Mouse (Mus musculus) macrophage (primary cell): ENCODE results near the gene Pgap2. TPM values are rescaled to one million over a fixed set of nuclear protein-coding genes. Genes with fewer than 3 reads are reported as not detected.
A peak's percentile ranks its signal among the peaks of the same experiment; 100 is the strongest.

ENCODE experiments used
- H3K27ac ChIP-seq: fragments of 350-480 bp; formaldehyde crosslinking; 2 replicates; pipeline ENCODE4 v1.9.0; 2021
- H3K36me3 ChIP-seq: fragments of 350-480 bp; formaldehyde crosslinking; 2 replicates; pipeline ENCODE4 v1.9.0; 2021; ENCODE audit errors: inconsistent target
- H3K4me3 ChIP-seq: fragments of 350-480 bp; formaldehyde crosslinking; 2 replicates; pipeline ENCODE4 v1.9.0; 2021; ENCODE audit errors: inconsistent target
- H3K79me2 ChIP-seq: fragments of 350-480 bp; formaldehyde crosslinking; 2 replicates; pipeline ENCODE4 v1.9.0; 2021; ENCODE audit errors: inconsistent target
- WGBS: methylation state at CpG from one replicate; pipeline ENCODE4 v1.1.7; 2026; ENCODE audit warnings: inconsistent platforms; ENCODE audit not compliant: missing documents; 5-methylcytosine and 5-hydroxymethylcytosine counted together
- polyA plus RNA-seq: library from polyadenylated mRNA; stranded (reverse); fragments of 250-400 nt; gene quantifications from 3 replicates; pipeline ENCODE4 v1.2.4, GENCODE M21; 2018; ENCODE audit warnings: inconsistent platforms
- total RNA-seq, 78 experiments: library from RNA; depleted of rRNA; stranded (reverse); fragments of 250-400 nt; gene quantifications; 1 replicate in 9 of 78; 2 replicates in 24 of 78; 3 replicates in 43 of 78; 4 replicates in 2 of 78; pipeline ENCODE4 v1.2.4; 2018; ENCODE audit warnings: inconsistent platforms in 56 of 78

The Pgap2 gene
- total RNA-seq (2018; cell fraction: chromatin; rRNA removed) = 100 to 1,000 TPM in 12 of 26 experiments, 10 to 100 TPM in 14; 35.0 to 252 (median 88.7) TPM
- 100 to 1,000 TPM in 13 of 26 experiments, 10 to 100 TPM in 13; 48.3 to 295 (median 135) TPM for total RNA-seq (2018; cell fraction: cytosol; rRNA removed)
- total RNA-seq (2018; cell fraction: nucleus; rRNA removed) = 100 to 1,000 TPM in 15 of 26 experiments, 10 to 100 TPM in 11; 32.0 to 256 (median 136) TPM
- polyA plus RNA-seq = 35.9 to 98.6 TPM (median 72.6 TPM) in 3 replicates

DNA sequence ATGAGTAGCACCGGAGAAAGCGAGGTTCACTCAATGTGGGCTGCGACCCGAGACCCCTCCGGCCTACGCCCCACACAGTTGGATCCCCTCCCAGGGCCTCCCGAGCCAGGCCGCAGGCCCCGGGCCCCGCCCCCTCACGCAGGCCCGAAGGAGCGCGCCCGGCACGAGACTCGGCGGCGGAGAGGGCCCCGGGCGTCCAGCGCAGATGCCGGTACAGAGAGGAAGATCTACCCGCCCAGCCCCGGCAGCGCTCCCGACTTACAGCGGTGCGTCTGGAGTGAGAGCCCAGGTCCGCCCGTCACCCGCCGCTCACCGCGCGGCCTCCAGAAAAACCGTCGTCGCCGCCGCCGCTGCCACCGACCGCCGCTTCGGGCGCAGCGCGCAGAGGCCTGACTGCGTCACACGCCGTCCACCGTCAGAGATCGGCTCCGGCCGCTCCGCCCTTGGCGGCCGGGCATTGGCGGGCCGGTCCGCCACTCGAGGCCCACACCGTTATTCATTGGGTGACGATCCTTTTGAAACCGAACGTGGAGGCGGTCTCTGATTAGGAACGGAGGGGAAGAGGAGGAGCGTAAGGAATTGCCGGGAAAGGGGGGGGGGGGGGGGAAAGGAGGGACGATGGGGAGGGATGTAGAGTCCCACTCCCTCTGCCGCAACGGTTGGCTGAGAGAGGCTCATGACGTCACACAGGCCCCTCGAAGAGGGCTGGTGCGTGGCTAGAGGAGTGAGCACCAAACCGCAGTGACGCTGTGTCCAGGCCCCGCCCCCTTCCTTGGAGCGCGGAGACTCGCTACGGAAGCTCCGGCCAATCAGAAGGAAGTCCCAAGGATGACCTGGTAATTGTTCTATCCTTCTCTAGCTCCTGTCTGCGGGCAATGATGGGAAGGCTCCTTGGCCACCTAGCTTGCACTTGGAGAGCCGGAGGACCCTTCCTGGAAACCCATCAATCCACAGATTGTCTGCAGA lies at the start of gene Pgap2, which contains the start of gene Nup98:
Pgap2 (plus strand) TSS at position 453 of the 966 bp plus-strand sequence.
Nup98 (minus strand) TSS at position 421 of the 966 bp plus-strand sequence.
- Histone ChIP-seq H3K36me3 (no peaks in the 10 kb centered on the region), H3K79me2 (peaks cover 46% of the 10 kb centered on the region), H3K27ac (peak within 1 kb of the TSS; percentile 61), H3K4me3 (peak within 1 kb of the TSS; percentile 78)
- WGBS = under 1% methylated on average over 71 of the region's 87 CpGs

DNA sequence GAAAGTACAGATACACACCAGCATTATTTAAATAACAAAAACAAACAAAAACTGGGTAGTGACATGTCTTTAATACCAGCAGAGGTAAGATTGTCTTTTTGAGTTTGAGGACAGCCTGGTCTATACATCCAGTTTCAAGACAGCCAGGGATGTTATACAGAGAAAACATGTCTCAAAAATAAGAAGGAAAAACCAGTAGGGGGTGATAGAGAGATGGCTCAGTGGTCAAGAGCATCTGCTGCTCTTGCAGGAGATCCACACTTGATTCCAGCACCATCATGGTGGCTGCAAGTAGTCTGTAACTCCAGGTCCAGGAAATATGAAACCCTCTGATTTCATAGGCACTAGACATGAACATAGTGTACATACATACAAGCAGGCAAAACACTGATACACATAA lies 39.7 kb upstream of the Pgap2 start:
- Histone ChIP-seq H3K36me3 (peaks cover 34% of the 10 kb centered on the region), H3K79me2 (no peaks in the 10 kb centered on the region), H3K27ac (no peak overlapping the region), H3K4me3 (no peak overlapping the region)

DNA sequence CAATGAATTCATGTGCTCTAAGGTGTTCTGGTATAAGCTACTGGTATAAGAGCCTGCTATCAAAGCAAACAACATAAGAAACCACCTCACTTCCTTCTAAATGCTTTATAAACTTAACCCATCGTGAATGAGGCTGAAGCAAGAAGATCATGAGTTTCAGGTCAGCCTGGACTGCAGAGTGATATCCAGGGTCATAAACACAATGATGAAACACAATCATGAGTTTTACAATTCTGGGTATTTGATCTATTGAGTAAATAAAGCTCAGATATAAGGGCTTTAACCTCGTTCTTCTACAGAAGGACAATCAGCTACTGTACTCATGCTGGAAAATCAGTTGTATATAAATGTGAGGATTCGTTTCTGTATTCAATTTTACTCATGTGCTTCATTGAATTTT lies 26.2 kb upstream of the Pgap2 start:
- H3K36me3 ChIP-seq = peaks cover 78% of the 10 kb centered on the region
- 91% methylated on average over 3 of the region's 3 CpGs for WGBS

DNA sequence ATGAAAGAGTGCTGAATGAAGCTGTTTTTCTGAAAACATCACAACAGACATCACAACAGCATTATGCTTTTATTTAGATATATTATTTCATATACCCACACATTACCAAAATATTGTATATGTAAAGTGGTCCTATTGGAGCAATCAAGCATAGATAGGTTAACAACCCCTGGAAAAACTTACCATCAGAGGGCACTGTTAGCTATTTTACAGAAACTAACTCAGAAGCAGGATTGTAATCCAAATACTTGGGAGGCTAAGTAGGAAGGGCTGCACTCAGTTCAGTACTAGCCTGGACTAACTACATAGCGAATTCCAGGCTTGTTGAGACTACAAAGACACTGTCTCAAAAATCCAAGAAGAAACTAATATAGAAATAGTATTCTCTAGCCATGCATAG lies 17.7 kb upstream of the Pgap2 start:
- Histone ChIP-seq H3K79me2 (peaks cover 57% of the 10 kb centered on the region), H3K36me3 (peaks cover 46% of the 10 kb centered on the region), H3K27ac (no peak overlapping the region), H3K4me3 (no peak overlapping the region)
- WGBS = 100% methylated on average over 1 of the region's 1 CpGs

More for the DNA sequence above, 26.2 kb upstream of the Pgap2 start:
- no peak overlapping the region for H3K4me3 ChIP-seq
- H3K79me2 ChIP-seq = peaks cover 16% of the 10 kb centered on the region; the same call in 1 of the 2 replicates
- H3K27ac ChIP-seq = no peak overlapping the region

DNA sequence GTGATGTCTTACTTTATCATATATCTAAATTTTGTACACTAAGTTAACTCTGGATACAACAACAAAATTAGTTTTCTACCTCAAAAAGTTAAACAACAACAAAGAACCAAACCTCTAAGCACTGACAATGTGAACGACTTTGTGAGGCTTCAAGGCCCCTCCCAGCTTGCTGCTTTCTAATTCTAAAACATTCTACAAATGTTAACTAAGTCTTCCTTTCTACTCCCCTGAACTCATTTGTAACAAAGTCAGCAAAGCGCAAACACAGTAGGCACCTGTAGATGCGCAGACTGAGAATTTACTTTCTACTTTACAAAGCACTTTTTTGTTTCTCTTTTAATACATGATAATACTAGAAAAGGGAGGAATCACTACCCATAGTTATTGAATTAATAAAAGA lies 9.4 kb upstream of the Pgap2 start:
- WGBS = 76% methylated on average over 3 of the region's 3 CpGs
- H3K36me3 ChIP-seq = no peaks in the 10 kb centered on the region
- H3K79me2 ChIP-seq = peaks cover 100% of the 10 kb centered on the region
- no peak overlapping the region for H3K4me3 ChIP-seq
- no peak overlapping the region for H3K27ac ChIP-seq

DNA sequence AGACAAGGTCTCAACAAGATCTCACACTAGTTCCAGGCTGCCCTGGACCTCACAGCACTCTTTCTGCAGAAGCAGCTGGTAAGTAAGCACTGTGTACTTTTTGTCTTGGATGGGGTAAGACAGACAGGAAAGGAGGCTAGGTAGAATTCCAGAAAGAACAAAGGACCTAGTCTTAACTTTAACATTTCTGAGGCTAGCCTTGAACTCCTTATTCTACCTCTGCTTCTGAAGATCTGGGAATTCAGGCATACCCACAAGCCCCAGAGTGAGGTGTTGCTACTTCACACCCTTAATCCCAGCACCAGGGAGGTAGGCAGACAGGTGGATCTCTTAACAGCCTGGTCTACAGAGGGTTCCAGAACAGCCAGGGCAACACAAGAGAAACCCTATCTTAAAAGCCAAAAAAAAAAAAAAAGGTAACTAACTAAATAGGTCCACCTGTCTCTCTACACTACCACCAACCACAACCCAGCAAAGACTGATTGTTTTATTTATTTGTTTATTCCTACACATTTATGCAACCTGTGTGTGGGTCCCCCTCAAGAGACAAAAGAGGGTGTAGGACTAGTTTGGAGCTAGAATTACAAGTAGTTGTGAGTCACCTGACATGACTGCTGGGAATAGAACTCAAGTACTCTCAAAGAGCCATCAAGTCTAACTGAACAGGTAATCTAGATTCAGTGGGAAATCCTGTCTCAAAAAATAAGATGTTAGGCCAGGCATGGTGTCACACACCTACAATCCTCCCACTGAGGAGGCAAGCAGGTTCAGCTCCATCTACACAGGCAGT lies 8.8 kb upstream of the Pgap2 start:
- peaks cover 100% of the 10 kb centered on the region for H3K79me2 ChIP-seq
- H3K36me3 ChIP-seq = no peaks in the 10 kb centered on the region
- H3K4me3 ChIP-seq = no peak overlapping the region
- no peak overlapping the region for H3K27ac ChIP-seq

DNA sequence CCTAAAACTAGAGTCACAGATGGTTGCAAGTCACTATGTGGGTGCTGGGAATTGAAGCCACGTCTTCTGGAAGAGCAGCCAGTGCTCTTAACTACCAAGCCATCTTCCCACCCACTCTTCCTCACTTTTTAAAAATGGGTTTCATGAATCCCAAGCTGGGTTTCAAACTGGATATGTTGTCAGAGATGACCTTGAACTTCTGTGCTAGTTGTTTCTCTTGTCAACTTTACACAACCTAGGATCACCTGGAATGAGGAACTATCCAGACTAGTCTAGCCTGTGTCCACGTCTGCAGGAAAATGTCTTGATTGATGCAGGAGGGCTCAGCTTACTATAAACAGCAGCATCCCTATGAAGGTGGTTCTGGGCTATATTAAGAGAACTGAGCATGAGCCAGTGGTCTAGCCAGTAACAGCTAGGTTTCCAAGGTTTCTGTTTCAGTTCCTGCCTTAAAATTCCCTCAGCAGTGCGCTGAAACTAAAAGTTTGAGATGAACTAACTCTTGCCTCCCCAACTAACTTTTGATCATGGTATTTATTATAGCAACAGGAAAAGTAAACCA lies 5.6 kb upstream of the Pgap2 start:
- Histone ChIP-seq H3K4me3 (no peak overlapping the region), H3K27ac (no peak overlapping the region), H3K36me3 (no peaks in the 10 kb centered on the region), H3K79me2 (peaks cover 100% of the 10 kb centered on the region)
- 48% methylated on average over 3 of the region's 3 CpGs for WGBS

DNA sequence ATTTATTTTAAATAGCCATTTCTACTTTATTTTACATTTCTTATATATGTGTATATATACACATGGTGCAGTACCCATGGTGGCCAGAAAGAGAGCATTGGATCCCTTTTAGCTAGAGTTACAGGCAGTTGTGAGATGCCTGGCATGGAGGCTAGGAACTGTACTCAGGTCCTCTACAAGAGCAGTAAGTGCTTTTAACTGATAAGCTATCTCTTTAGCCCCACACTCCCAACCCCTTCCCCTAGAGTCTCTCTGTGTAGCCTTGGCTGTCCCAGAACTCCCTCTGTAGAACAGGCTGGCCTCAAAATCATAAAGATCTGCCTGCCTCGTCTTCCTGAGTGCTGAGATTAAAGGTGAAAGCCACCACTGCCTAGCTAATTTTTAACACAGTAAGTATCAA lies 4.4 kb upstream of the Pgap2 start:
- no peak overlapping the region for H3K4me3 ChIP-seq
- peaks cover 90% of the 10 kb centered on the region for H3K79me2 ChIP-seq
- no peak overlapping the region for H3K27ac ChIP-seq
- WGBS = 86% methylated on average over 1 of the region's 1 CpGs
- no peaks in the 10 kb centered on the region for H3K36me3 ChIP-seq

DNA sequence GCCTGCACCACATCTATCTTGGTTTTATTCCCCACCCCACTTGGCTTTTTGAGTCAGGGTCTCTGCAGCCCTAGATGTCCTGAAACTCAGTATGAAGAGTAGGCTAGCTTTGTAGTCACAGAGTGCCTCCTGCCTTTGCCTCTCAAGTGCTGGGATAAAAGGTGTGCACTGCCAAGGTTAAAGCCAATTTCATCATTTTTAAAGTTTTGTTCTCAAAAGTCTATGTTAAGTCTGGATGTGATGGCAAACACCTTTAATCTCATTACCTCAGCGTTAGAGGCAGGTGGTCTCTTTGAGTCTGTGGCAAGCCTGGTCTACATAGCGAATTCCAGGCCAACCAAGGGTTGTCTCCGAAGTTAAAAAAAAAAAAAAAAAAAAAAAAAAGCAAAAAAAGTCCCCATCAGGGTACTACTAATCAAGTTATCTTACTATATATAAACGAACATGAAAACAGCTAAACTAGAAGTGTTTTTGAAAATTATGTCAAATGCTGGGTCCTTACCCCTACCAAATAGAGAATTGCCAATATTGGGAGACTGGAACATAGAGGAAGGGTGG lies 1.1 kb upstream of the Pgap2 start:
- Histone ChIP-seq H3K79me2 (peaks cover 58% of the 10 kb centered on the region), H3K4me3 (peak overlapping the region; percentile 78), H3K36me3 (no peaks in the 10 kb centered on the region), H3K27ac (peak overlapping the region; percentile 61)
- 44% methylated on average over 2 of the region's 4 CpGs for WGBS

DNA sequence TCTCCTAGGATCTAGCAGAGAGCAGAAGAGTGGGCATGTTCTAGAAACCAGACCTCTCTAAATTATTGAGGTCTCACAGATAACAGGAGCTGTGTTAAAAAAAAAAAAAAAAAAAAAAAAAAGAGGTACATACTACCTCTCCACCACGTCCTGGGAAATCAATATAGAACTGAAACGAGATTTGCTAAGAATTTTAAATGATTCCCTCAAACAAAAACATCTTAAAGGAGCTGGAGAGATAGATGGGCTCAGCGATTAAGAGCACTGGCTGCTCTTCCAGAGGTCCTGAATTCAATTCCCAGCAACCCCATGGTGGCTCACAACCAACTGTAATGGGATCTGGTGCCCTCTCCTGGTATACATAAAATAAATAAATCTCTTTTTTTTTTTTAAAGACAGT lies 1.1 kb downstream of the Pgap2 start:
- Histone ChIP-seq H3K79me2 (peaks cover 36% of the 10 kb centered on the region), H3K27ac (peak overlapping the region; percentile 55), H3K36me3 (no peaks in the 10 kb centered on the region), H3K4me3 (peak overlapping the region; percentile 58)
- WGBS = 68% methylated on average over 3 of the region's 3 CpGs

DNA sequence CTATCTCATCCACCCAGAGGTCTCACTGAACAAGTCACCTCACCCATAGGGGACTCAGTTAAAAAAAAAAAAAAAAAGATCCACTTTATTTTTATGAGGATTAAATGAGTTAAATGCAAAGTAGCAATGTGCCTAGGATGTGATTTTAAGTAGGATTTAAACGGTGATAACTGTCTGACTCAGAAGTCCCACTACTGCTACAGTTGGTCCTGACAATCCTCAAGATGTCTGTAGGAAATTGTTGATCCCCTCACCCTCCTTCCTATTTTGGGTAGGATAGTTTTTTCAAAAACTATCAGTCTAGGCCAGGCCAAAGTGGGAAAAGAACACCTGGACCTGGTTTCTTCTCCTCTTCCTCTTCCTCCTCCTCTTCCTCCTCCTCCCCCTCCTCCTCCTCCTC lies 11.9 kb downstream of the Pgap2 start:
- Histone ChIP-seq H3K36me3 (peaks cover 15% of the 10 kb centered on the region), H3K4me3 (no peak overlapping the region), H3K79me2 (peaks cover 26% of the 10 kb centered on the region; the same call in 1 of the 2 replicates), H3K27ac (no peak overlapping the region)
- 33% methylated on average over 1 of the region's 1 CpGs for WGBS

DNA sequence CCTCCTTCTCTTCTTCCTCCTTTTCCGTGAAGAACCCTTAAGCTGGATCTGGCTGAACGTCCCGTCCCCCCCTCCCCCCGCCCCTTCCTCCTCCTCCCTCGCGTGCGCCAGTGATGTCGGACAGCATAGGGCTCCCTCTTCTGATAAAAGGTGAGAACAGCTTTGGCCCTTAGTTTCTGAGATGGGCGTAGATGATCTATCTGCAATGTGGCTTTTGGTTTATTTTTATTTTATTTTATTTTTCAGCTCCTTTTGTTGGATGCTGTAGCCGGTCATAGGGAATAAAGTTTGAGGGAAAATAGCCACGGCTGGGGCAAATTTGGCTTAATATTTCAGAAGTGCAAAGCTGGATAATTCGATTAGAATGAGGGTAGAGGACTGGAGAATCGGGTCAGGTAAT lies 12.3 kb downstream of the Pgap2 start:
- Histone ChIP-seq H3K79me2 (peaks cover 26% of the 10 kb centered on the region; the same call in 1 of the 2 replicates), H3K27ac (peak overlapping the region; percentile 32), H3K36me3 (peaks cover 19% of the 10 kb centered on the region), H3K4me3 (peak overlapping the region; percentile 52)
- WGBS = 2% methylated on average over 5 of the region's 13 CpGs

DNA sequence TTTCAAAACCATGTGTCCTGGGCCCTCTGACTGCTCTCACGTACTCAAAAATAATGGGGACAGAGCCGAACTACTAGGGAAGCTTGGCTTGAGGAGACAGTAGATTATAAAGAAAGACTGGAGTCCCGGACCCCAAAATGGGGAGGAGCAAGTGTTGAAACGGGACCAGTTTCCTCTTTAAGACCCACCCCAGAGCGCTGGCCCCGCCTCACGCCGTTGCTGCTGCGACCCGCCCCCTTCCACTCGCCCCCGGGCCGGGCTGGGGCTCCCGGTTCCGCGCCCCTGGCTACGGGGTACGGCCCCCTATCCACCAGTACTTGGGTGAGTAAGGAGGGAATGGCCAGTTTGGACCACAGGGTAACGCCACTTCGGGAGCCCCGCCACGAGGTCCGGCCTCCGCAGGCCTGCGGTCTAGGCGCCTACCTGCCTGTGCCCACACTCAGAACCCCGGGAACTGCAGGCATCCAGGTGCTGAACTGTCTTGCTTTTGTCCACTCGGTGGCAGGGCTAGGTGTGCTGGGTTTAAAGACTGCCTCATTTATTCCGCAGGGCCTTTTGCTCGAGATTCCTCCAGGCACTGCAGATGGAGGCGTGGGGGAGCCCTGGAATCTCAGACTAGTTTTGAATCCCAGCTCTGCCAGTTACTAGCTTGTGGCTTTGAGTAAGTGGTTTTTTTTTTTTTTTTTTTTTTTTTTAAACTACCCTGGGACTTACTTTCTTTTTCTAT lies 13.0 kb downstream of the Pgap2 start:
- Histone ChIP-seq H3K4me3 (peak overlapping the region; percentile 52), H3K27ac (peak overlapping the region; percentile 50), H3K79me2 (peaks cover 26% of the 10 kb centered on the region; the same call in 1 of the 2 replicates), H3K36me3 (peaks cover 26% of the 10 kb centered on the region)
- WGBS = under 1% methylated on average over 31 of the region's 31 CpGs
